Mouse (Mus musculus) heart, embryonic 16.5 days (tissue): ENCODE measurements around the gene Hmgcr. TPM values are rescaled to one million over a fixed set of nuclear protein-coding genes. Genes with fewer than 3 reads are reported as not detected.
"Not testable (repeated sequence)": the region's sequence is repeated elsewhere in the genome, so short reads cannot be mapped to it uniquely, and the experiment has no call there.

Source experiments
- ATAC-seq: fragments of 200-750 bp; cut with Nextera tagmentation; replicated peaks from 2 replicates; pipeline ENCODE4 v1.8.0; 2017; ENCODE audit warnings: moderate number of reproducible peaks; ENCODE audit not compliant: insufficient read depth, low FRiP score; ENCODE audit errors: extremely low read depth
- H3K27ac ChIP-seq: fragments of 300-500 bp; sonication (generic); 2 replicates; pipeline ENCODE4 v1.5.1; 2014; ENCODE audit warnings: mild to moderate bottlenecking, low read length, control low read depth, moderate library complexity
- H3K27me3 ChIP-seq: fragments of 300-500 bp; sonication (generic); 2 replicates; pipeline ENCODE4 v1.6.1; 2014; ENCODE audit warnings: low read length, mixed read lengths; ENCODE audit not compliant: control insufficient read depth, insufficient read depth
- H3K36me3 ChIP-seq: fragments of 300-500 bp; sonication (generic); 2 replicates; pipeline ENCODE4 v1.6.1; 2014; ENCODE audit not compliant: control insufficient read depth, insufficient read depth
- H3K4me1 ChIP-seq: fragments of 300-500 bp; sonication (generic); 2 replicates; pipeline ENCODE4 v1.6.1; 2014; ENCODE audit warnings: low read length, mixed read lengths; ENCODE audit not compliant: control insufficient read depth, insufficient read depth
- H3K4me2 ChIP-seq: fragments of 300-500 bp; sonication (generic); 2 replicates; pipeline ENCODE4 v1.6.1; 2014; ENCODE audit warnings: low read depth, mild to moderate bottlenecking, control low read depth, low read length
- H3K4me3 ChIP-seq: fragments of 300-500 bp; sonication (generic); 2 replicates; pipeline ENCODE4 v1.5.1; 2014; ENCODE audit warnings: mild to moderate bottlenecking, control low read depth, low read length
- H3K9ac ChIP-seq: fragments of 300-500 bp; sonication (generic); 2 replicates; pipeline ENCODE4 v1.6.1; 2014; ENCODE audit warnings: low read length, control low read depth
- H3K9me3 ChIP-seq: fragments of 300-500 bp; sonication (generic); replicated peaks from 2 replicates; pipeline ENCODE4 v1.6.1; 2016; ENCODE audit warnings: low read length; ENCODE audit not compliant: control insufficient read depth
- WGBS: fragments of 180-500 bp; shearing (Covaris S2); extraction: QIAGEN DNeasy Blood & Tissue Kit; methylation state at CpG from one replicate; pipeline ENCODE4 v1.1.7; 2014; 5-methylcytosine and 5-hydroxymethylcytosine counted together
- polyA plus RNA-seq: library from polyadenylated mRNA; unstranded; fragments of >200 nt; fragmentation: Nextera tagmentation; extraction: Ambion mirVana; gene quantifications from 2 replicates; pipeline ENCODE4 v1.2.1, GENCODE M21; 2015

The Hmgcr gene
- polyA plus RNA-seq, 1 experiment from 2014 or later = 29.7 TPM

GRCm38 (mm10) chr13:96672276-96672675 lies 1.5 kb upstream of the Hmgcr start:
- ATAC-seq = no peak
- Histone ChIP-seq H3K27me3 (no peaks in the 10 kb centered on the region), H3K4me2 (no peak overlapping the region), H3K36me3 (no peaks in the 10 kb centered on the region), H3K4me3 (no peak overlapping the region), H3K9ac (no peak overlapping the region), H3K4me1 (peaks cover 20% of the 10 kb centered on the region), H3K9me3 (no peaks in the 10 kb centered on the region), H3K27ac (no peak overlapping the region)
- WGBS = 60% methylated on average over 6 of the region's 6 CpGs

- whole genome bisulfite sequencing = 92% methylated on average over 5 of the region's 5 CpGs
- ATAC-seq = no peak
- Histone ChIP-seq H3K4me1 (peaks cover 20% of the 10 kb centered on the region), H3K9me3 (no peaks in the 10 kb centered on the region), H3K27ac (no peak overlapping the region), H3K4me3 (no peak overlapping the region), H3K4me2 (no peak overlapping the region), H3K36me3 (no peaks in the 10 kb centered on the region), H3K9ac (no peak overlapping the region), H3K27me3 (no peaks in the 10 kb centered on the region)
Observed at GRCm38 (mm10) chr13:96671906-96672234, 1.1 kb upstream of the Hmgcr start.

GRCm38 (mm10) chr13:96671078-96671905 lies 556 bp upstream of the Hmgcr start:
- H3K27ac ChIP-seq = peak overlapping the region; percentile 79
- WGBS = 12% methylated on average over 31 of the region's 31 CpGs
- no peak for ATAC-seq

GRCm38 (mm10) chr13:96670019-96670405 lies 724 bp downstream of the Hmgcr start:
- peak overlapping the region; percentile 92 for H3K27ac ChIP-seq
- no peak for ATAC-seq
- H3K4me3 ChIP-seq = peak overlapping the region; percentile 98
- WGBS = 2% methylated on average over 13 of the region's 13 CpGs
- H3K9ac ChIP-seq = peak overlapping the region; percentile 98
- H3K4me1 ChIP-seq = peaks cover 20% of the 10 kb centered on the region
- H3K9me3 ChIP-seq = no peaks in the 10 kb centered on the region
- H3K4me2 ChIP-seq = peak overlapping the region; percentile 83
- H3K36me3 ChIP-seq = peaks cover 10% of the 10 kb centered on the region
- H3K27me3 ChIP-seq = no peaks in the 10 kb centered on the region

More at GRCm38 (mm10) chr13:96671078-96671905, 556 bp upstream of the Hmgcr start:
- H3K4me3 ChIP-seq = peak overlapping the region; percentile 98
- peak overlapping the region; percentile 70 for H3K9ac ChIP-seq
- no peaks in the 10 kb centered on the region for H3K9me3 ChIP-seq
- no peaks in the 10 kb centered on the region for H3K36me3 ChIP-seq
- H3K27me3 ChIP-seq = no peaks in the 10 kb centered on the region
- H3K4me1 ChIP-seq = peaks cover 20% of the 10 kb centered on the region
- H3K4me2 ChIP-seq = peak overlapping the region; percentile 83

GRCm38 (mm10) chr13:96664419-96664974 lies 6.2 kb downstream of the Hmgcr start:
- WGBS = 91% methylated on average over 7 of the region's 7 CpGs

GRCm38 (mm10) chr13:96663120-96663519 lies 7.6 kb downstream of the Hmgcr start:
- ATAC-seq, H3K9ac ChIP-seq, H3K27me3 ChIP-seq, H3K4me1 ChIP-seq, H3K27ac ChIP-seq, H3K4me3 ChIP-seq, H3K4me2 ChIP-seq, H3K9me3 ChIP-seq: not testable (repeated sequence)
- 92% methylated on average over 4 of the region's 4 CpGs for WGBS
- peaks cover 66% of the 10 kb centered on the region for H3K36me3 ChIP-seq

More at GRCm38 (mm10) chr13:96664419-96664974, 6.2 kb downstream of the Hmgcr start:
- H3K4me3 ChIP-seq = no peak overlapping the region
- H3K4me1 ChIP-seq = peaks cover 13% of the 10 kb centered on the region
- H3K4me2 ChIP-seq = no peak overlapping the region
- H3K36me3 ChIP-seq = peaks cover 52% of the 10 kb centered on the region
- no peaks in the 10 kb centered on the region for H3K9me3 ChIP-seq
- no peaks in the 10 kb centered on the region for H3K27me3 ChIP-seq
- no peak overlapping the region for H3K9ac ChIP-seq
- no peak overlapping the region for H3K27ac ChIP-seq
- no peak for ATAC-seq

GRCm38 (mm10) chr13:96660095-96660860 lies 10.5 kb downstream of the Hmgcr start:
- Histone ChIP-seq H3K27me3 (no peaks in the 10 kb centered on the region), H3K4me1 (no peaks in the 10 kb centered on the region), H3K9ac (no peak overlapping the region), H3K4me2 (no peak overlapping the region), H3K4me3 (no peak overlapping the region), H3K27ac (no peak overlapping the region), H3K36me3 (peaks cover 80% of the 10 kb centered on the region), H3K9me3 (no peaks in the 10 kb centered on the region)
- no peak for ATAC-seq
- WGBS = 72% methylated on average over 10 of the region's 10 CpGs

GRCm38 (mm10) chr13:96658936-96659335 lies 11.8 kb downstream of the Hmgcr start:
- no peak overlapping the region for H3K27ac ChIP-seq
- no peaks in the 10 kb centered on the region for H3K4me1 ChIP-seq
- peaks cover 75% of the 10 kb centered on the region for H3K36me3 ChIP-seq
- no peaks in the 10 kb centered on the region for H3K27me3 ChIP-seq
- H3K9ac ChIP-seq = no peak overlapping the region
- H3K4me3 ChIP-seq = no peak overlapping the region
- H3K4me2 ChIP-seq = no peak overlapping the region
- no peak for ATAC-seq
- 82% methylated on average over 7 of the region's 7 CpGs for WGBS
- H3K9me3 ChIP-seq = no peaks in the 10 kb centered on the region

GRCm38 (mm10) chr13:96656673-96657072 lies 14.1 kb downstream of the Hmgcr start:
- Histone ChIP-seq H3K27ac (no peak overlapping the region), H3K27me3 (no peaks in the 10 kb centered on the region), H3K4me3 (no peak overlapping the region), H3K4me2 (no peak overlapping the region), H3K4me1 (no peaks in the 10 kb centered on the region), H3K9ac (no peak overlapping the region), H3K9me3 (no peaks in the 10 kb centered on the region), H3K36me3 (peaks cover 68% of the 10 kb centered on the region)
- WGBS = 85% methylated on average over 1 of the region's 1 CpGs
- no peak for ATAC-seq
